Mouse (Mus musculus) right cerebral cortex, postnatal 14 days (tissue): Measurements from ENCODE around the gene Adamts17.

Source experiments
- DNase-seq: peaks from one replicate; pipeline ENCODE4 v3.0.0; 2022

The Adamts17 gene

DNA sequence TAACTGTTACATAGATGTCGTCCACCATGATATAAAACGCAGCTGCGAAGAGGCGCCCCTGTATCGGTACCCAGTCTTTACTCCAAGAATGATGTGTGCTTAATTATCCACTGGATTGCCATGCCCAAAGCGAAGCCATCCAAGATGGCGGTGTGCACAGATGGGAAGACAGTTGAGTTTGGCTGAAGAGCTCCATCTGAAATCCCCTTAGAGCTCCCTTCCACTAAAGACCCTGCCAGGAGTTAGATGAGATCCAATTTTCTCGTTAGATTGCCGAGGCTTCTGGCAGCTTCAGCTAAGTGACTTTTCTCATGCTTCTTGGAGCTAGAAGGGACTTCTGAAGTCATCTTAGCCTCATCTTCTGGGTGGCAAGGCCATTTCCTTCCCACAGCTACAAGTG, 136.8 kb downstream of the Adamts17 start:
- DNase-seq = no peak

DNA sequence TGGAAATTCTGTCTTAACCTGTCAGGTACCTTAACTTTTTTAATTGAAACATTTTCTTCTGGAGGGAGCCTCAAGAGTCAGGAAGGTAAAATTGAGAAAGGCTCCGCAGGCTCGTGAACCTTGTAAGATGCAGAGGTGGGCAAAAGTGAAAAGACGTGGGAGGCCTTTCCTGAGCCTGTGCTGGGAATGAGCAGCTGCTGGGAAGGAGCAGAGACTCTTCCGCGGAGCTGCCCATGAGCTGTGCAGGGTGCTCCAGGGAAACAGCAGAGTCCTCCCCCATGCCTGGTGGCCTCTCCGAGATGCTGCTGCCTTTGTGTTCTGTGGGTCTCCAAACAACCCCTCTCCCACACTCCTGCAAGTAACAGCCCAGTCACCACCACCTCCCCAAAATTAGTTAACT, 142.1 kb downstream of the Adamts17 start:
- DNase-seq = no peak

DNA sequence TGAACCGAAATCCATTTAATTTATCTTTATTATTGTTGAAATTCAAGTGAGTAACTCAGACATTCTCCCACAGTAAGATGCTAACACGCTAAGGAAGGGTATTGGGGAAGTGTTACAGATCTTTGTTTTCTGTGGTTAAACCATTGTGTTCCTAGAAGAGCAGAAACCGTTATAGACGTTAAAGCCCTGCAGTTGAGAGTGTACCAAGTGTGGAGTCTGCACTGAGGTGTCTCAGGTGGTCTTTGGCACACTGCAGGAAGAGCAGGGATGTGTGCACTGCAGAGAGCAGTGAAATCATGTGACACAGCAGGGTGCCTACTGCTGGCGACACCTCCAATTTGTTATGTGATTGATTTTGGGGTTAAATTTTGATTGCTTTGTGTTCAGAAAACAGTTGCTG, 142.5 kb downstream of the Adamts17 start:
- no peak for DNase-seq

DNA sequence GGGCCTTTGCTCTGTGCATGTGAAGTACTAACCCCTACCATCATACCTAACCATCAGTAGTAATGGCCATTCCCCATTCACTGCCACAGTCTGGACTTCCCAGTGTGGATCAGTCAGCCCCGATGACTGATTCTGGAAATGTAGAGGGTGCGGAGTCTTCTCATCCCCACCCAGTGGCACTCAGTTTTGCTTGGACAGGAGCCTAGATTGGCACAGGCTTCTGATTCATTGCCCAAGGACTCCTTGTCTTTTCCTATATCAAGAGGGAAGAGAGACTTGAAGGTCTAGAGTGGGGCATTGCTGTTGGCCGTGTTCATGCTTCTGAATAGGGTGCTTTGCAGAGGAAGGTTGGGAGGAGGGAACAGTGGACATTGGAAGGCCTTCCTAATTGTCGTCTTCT, 148.1 kb downstream of the Adamts17 start:
- no peak for DNase-seq

DNA sequence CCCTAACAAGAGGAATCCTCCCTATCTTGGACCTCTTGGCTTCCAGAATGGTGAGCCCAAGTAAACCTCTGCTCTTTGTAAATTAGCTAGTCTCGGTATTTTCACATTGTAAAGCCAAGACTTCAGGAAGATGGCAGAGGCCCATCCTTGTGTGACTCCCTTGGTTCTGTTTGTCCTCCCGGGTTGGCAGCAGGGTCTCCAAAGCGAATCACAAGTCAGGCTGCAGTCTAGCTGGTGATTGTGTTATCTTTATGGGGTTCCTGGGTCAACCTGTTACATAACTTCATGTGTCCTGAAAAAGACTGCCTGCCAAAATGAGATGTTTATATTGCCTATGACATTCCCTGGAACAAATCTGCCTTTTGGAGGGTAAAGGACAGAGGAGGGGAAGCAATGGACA, 148.9 kb downstream of the Adamts17 start:
- no peak for DNase-seq

DNA sequence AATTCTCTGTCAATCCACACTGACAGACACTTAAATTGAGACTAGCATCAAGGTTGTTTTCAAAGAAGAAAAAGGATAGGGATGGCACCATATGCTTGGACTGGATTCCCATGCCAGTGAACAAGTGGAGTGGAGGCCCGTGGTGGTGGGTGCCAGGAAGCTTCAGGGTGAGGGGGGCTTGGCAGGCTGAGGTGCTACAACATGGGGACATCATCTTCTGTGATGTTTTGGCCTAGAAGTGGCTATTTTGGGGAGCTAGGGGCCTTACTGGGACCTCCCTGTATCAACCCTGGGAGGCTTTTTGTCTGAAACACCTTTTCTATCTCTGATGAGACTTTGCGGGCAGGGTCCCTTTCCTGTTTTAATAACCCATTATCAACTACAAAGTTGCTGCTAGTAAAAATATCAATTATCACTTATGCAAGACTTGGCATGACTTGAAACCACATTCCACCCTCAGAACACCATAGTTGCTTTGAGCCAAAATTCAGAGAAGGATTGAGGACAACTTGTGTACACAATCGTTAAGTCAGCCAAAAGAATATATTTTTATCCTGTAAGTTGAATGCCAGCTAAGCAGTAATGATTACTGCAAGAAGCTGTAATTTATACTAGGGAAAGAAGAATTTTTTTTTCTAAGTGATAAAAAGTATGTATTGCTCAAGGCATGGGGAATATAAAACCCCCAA, 150.0 kb downstream of the Adamts17 start:
- DNase-seq = no peak

DNA sequence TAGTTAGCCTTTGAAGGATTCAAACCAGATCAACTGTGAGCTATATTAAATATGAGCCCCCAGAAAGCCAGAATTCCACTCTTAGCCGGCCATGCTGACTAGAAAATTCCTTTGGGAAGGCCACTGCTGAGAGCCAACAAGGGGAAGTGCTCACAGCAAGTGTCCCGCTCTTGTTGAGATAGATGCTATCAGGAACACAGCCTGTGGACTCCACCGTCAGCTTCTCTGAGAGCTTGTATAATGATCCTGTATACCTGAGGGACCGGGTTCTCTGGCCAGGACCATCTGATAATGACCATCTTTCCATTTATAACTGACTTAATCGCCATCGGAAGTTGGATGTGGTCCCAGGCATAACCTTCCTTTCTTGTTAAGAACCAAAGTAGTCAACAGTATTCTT, 159.3 kb downstream of the Adamts17 start:
- DNase-seq = no peak

DNA sequence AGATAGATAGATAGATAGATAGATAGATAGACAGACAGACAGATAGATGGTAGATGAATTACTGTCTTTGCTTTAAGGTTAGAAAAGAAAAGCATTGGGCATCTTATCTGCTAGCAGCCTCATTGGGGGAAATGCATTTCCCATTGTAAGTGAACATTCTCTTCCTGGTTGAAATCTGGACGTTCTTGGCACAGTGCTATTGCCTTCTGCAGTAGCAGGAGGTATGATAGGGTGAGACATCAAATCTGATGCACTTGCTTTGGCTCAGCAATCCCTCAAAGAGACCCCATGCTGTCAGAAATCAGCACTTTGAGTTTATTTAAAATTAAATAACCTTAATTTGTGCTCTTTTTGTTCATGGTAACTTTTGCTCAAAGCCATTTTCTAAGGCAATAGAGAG, 164.1 kb downstream of the Adamts17 start:
- DNase-seq = no peak

DNA sequence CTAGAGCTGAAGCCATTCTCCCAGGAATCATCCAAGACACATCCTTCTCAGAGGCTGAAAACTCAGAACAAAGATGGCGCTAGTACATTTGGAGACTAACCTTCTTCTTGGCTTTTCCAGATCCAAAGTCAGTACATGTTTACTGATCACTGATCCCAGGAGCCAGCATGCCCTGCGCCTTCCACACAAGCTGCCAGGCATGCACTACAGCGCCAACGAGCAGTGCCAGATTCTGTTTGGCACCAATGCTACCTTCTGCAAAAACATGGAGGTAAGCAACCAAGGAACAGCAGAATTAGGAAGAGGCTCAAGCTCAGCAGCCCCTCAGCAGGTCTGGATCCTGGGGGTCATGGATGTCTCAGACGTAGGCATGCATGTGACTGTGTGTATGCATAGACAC, 164.7 kb downstream of the Adamts17 start:
- DNase-seq = no peak

DNA sequence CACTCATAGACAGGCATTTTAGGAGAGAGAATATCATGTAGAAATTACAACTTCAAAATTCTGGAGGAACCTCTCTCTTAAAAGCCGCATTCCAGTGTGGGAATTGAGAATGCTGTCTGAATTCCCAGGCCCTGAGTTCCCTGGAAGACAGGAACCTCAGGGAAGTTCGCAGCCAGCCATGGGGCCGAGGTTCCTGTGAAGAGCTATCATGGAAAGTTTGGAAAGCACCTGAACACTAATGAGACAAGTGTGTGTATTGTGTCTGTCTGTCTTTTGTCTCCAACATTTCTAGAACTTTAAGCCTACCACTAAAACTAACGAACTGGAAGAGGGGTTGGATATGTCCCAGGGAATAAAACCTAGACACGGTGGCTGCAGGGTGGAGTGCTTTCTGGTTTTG, 170.3 kb downstream of the Adamts17 start:
- DNase-seq = no peak

DNA sequence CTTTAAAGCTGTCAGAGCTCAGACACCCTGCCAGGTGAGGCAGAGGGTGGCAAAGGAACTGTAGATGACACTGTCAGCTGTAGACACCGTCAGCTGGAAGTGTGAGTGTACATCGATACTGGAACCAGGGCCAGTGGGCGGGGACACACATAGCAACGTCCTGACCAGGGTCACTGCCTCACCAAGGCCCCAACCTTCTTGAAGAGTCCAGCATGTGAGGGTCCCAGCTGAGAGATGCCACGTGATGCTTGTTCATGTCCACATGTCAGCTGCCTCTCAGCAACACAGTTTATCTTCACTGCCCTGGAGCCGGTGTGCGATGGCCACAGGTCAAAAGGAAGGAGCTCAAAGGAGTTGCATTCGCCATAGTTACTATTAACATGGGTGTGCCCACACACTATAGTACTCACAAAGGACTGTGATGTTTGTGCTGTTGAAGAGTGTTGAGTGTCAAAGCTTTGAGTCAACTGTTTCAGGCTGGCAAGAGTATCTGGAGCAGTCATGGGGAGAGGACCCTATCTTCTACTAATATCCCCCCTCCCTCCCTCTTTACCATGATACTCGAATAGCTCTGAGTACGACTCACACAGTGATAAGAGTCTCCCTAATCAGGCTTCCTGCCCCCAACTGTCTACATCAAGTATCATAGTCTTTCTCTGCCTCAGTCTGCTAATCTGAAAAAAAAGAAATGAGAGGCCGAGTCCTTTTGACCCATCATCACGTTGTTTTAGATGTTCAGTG, 172.6 kb downstream of the Adamts17 start:
- DNase-seq = no peak

DNA sequence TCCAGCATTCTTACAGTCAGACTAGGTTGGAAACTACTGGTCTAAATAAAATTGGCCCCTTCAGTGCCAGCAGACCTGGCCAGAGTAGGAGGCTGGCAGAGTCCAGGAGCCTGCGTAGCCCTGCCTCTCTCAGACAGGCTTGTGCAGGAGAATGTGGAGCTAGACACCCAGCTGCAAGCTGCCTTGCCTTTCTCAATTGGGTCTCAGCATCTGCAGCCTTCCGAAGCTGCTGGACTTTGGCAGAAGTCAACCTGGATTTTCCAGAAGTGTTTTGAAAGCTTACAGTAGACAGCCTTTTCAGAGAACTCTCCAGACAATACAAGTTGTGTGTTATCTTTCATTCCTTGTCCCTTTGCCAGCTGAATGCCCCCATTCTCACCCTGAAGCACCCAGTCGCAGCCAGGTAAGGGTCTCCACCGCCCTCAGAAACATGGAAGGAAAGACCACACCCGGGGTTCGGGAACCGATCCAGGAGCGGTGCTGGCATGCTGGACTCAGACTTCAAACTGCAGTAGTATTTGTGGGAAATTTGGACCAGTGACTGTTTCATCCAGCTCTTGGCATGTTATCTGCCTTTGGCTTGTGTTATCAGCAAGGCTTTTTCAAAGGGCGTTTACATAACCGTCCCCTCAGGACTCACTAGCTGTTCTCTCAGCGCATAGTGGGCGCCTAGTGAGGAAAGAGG, 173.8 kb downstream of the Adamts17 start:
- no peak for DNase-seq

DNA sequence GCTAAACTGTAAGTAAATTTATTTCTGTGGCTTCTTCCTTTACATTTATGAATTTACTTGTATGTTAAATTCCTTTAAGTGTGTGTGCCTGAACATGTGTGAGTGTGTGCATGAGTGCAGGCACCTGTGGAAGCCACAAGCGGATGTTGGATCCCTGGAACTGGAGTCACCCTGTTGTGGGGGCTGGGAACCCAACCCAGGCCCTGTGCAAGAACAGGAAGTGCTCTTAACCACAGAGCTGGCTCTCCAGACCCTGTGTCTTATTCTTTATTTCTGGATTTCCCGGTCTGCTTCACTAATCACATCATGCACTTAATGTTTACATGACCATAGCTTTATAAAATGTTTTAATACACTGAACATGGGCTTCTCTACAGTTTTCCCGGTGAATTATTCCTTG, 180.4 kb downstream of the Adamts17 start:
- no peak for DNase-seq

DNA sequence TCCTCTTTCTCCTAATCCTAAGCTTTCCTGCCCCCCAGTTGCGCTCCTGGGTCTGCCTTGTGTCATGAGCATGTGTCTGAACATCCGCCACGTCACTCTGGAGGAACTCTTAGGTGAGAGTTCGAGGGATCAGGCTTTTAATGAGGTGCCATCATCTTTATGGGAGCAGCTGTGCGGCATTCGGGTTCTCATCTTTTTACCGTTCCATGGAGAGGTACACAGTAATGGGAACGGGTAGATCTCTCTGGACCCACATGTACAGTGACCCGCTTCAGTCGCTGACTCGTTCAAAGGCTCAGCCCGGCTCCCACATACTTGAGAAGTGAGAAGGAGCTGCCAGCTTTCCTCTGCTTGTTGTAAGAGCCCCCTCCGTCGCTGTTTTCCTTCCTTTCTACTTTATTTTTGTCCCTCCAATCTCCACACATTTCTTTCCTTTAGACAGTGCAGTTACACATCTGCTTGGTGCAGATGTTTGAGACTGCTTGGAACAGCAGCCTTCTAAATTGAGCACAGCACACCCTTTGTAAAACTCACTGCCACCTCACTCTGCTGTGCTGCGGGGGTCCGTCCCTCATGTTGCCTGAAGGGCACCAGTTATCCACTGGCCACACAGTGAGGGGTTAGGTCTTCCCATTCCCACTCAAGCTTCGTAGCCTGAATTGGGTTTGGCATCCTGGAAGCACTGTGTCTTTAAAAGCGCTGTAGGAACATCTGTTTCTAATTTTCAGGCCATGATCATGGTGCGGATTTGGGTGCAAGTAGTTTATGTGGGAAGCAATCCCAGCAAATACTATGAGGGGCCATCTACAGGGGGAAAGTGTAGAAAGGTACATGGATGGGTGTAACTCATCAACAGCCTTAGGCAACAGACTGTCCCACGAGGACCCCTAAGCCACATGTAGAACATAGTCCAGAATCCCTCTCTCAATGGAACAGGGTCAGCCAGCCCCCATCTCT, 186.9 kb downstream of the Adamts17 start:
- no peak for DNase-seq

DNA sequence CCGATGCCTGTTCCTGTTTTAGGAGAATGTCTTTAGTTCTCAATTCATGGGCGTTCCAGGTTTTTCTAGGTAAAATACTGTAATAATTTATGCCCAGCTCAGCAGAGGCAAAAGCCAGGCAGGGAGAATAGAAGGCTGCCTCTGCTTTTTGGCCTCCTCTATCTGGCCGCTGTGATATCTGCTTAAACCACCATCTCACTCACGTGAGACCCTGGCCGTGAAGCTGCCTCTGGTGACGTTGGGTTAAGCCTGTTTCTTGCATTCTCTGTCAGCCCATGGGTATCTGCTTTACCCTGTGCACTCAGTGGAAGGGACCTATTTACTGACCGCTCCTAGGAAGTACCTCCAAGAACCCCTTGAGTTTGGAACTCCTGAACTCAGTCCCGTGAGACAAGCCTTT, 187.7 kb downstream of the Adamts17 start:
- no peak for DNase-seq

DNA sequence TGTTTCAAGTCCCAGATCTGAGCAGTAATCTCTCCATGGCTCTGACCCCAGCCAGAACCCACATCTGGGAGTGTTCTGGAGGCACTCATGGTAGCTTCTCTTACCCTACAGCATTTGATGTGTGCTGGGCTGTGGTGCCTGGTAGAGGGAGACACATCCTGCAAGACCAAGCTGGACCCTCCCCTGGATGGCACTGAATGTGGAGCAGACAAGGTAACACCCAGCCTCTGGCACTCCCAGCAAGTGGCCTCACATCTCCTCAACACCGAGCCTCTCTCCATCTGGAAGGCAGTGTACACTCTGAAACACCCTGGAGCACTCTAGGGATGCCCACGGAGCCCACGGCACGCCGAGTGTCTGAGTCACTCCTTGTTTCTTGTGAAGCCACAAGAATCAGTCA, 188.2 kb downstream of the Adamts17 start:
- DNase-seq = no peak

DNA sequence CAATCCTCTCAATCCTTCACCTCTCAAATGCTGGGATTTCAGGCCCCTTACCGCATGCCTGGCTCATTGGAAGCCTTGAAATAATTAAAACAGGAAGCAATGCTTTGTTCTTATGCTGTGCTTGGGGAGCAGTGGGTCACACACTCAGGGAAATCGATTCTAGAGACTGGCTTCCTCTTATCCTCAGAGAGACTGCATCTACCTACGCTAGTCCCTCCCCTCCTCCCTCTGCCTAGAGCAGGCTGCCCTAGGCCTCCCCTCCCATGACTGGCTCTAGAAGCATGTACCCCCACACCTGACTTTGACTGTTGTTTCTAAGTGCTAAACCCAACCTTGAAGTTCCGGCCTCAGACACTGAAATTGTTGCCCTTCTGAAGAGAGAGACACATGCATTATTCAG, 189.4 kb downstream of the Adamts17 start:
- no peak for DNase-seq

DNA sequence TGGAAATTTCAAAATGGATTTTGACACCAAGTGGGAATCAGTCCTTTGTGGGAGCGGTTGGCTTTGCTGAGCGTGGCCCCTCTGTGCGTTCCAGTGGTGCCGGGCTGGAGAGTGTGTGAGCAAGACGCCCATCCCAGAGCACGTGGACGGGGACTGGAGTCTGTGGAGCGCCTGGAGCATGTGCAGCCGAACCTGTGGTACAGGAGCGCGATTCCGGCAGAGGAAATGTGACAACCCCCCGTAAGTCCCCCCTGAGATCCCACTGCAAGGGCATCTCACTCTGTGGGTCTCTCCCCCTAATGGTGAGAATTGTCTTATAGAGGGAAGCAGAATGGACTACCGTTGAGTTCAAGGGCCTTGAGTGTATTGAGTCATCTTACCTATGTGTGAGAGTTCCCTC, 189.9 kb downstream of the Adamts17 start:
- no peak for DNase-seq

DNA sequence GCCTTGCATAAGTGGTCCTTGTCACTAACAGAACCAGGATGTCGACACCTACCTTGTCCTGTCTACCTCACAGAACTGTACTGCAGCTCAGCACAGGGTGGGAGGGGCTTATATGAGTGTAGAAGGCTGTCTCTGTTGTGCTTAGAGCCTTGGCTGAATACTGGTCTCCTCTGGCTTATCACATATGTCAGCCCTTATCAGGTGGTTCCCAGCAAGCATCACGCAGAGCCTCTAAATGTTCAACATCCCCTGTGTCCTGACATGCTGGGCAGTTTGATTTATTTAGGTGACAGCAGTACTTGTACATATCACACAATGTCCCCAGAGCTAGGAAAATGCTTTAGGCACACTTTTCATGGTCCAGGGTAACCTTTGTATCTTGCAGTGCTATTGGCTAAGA, 191.7 kb downstream of the Adamts17 start:
- no peak for DNase-seq

DNA sequence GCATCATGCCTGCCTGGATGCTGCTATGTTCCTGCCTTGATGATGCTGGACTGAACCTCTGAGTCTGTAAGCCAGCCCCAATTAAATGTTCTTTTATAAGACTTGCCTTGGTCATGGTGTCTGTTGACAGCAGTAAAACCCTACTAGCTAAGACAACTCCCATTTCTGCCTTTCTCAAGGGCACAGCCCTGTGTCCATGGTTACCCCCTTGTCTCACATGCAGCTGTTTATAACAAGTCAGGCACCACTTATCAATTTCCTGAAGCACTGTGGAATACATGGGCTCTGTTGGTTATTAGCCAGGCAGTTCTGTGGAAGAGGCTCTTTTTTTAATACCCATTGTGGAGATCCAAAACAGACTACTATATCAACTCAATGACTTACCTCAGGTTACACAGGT, 193.1 kb downstream of the Adamts17 start:
- no peak for DNase-seq

DNA sequence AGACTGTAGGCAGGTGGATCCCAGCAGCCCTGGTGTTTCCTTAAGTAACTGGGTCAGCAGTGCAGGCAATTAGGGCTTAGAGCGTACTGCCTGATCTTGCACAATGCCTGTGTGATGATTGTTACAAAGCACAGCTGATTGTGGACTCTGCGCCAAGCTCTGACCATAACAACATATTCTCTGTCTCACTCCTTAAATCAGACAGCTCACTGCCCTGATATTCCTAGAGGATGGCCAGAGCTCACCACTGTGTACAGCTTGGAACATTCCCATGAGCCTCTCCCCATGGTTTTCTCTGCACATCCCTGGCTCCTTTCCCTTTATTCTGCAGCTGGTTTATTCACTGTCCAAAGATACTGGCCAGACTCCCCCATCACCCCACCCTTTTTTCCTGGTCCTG, 194.8 kb downstream of the Adamts17 start:
- no peak for DNase-seq

DNA sequence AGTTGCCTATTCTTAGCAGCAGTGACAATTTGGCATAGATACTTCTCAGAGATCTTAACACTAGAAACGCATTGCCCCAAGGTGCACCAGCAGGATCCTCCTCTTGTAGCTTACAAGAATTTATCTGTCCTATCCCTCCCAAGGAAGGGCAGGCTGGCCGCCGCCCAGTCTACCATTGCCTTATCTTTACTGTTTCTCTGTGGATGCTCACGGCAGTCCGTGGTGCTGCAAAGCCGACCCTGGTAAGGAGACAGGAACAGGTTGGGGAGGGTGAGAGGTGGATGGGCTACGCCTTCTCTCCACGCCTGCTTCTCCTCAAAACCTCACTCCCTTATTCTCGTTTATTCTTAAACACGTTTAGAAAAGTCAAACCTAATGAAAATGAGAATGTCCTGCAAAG, 195.7 kb downstream of the Adamts17 start:
- DNase-seq = no peak

DNA sequence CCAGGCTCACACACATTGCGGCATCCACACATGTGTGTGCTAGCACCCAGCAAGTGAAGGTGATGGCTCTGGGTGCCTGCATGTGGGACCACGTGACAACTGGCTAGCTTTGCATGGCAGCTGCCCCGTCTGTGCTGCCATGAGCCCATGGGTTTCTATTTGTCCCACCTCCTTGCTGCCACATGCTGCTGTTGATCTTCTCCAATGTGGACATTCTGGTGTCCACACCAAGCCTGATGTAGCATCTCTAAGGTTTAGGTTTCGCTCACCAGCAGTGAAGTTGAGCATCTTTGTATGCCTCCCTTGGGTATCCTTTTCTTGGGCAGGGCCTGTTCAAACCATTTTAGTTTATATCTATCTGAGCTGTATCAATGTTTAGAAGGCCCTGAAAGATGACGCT, 196.1 kb downstream of the Adamts17 start:
- DNase-seq = no peak
